Mouse (Mus musculus) Patski (cell line): ENCODE measurements around the gene Slc7a6os. TPM values are rescaled to one million over a fixed set of nuclear protein-coding genes. Genes with fewer than 3 reads are reported as not detected.
"Not testable (repeated sequence)": the region's sequence is repeated elsewhere in the genome, so short reads cannot be mapped to it uniquely, and the experiment has no call there.

Source experiments
- ATAC-seq: fragments of 100-300 bp; one replicate; pipeline ENCODE4 v1.8.0; 2021
- CTCF ChIA-PET: fragments of 350-600 bp; sonication (Branson Sonifier 250); formaldehyde crosslinking; loops from one replicate; lab custom pipeline; 2022; ENCODE audit warnings: inconsistent platforms; lab: Charles Lee
- POLR2A ChIA-PET: fragments of 350-600 bp; sonication (Branson Sonifier 250); formaldehyde crosslinking; loops from one replicate; lab custom pipeline; 2022; ENCODE audit warnings: antibody characterized with exemption, inconsistent platforms; lab: Charles Lee
- DNase-seq: peaks from one replicate; pipeline ENCODE4 v3.0.0-alpha.2; 2011; ENCODE audit warnings: low read depth, low spot score
- H3K27me3 ChIP-seq: fragments of 371-371 bp; one replicate; pipeline ENCODE4 v1.5.1; 2021
- CTCF ChIP-seq: fragments of 100-300 bp; IDR thresholded peaks from one replicate; pipeline ENCODE4 v1.5.1; 2021
- in situ Hi-C: fragments of 300-500 bp; cut with MboI; formaldehyde crosslinking; loops from 3 replicates; pipeline ENCODE4 v1.11.1; 2018; ENCODE audit warnings: low pct_unique_long_range_greater_than_20kb, mixed read lengths
- polyA plus RNA-seq: library from polyadenylated mRNA; unstranded; gene quantifications from one replicate; pipeline ENCODE4 v1.2.3, GENCODE M21; 2021

The Slc7a6os gene
- polyA plus RNA-seq, 1 experiment from 2014 or later: 48.1 TPM

DNA sequence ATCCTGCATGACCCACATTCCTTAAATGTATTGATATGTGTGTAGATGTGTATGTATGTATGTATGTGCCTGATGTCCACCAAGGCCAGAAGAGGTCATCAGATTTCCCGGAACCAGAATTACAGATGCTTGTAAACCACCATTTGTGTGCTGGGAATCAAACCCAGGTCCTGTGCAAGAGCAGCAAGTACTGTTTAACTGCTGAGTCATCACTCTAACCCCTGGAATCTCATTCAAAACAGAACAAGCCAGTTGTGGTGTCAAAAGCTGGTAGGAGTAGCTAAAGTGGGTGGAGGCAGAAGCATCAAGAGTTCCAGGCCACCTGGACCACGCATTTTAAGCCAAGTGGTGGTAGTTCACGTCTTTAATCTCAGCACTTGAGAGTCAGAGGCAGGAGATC lies 3.2 kb upstream of the Slc7a6os start:
- ChIA-PET CTCF (interaction anchor here (0.7 kb wide), 1 partner anchor 682 kb away, joined by 3 read pairs; no protein-coding TSS in a partner anchor), POLR2A (interaction anchor here (0.6 kb wide), 1 partner anchor 85 kb away, joined by 4 read pairs; no protein-coding TSS in a partner anchor)
- ATAC-seq (no peak), DNase-seq (no peak)
- in situ Hi-C loops: loop anchor here (5.0 kb wide), 1 partner anchor 188 kb away; no protein-coding TSS in a partner anchor
- H3K27me3 ChIP-seq: no peaks in the 10 kb centered on the region
- no peak for TF ChIP-seq CTCF

DNA sequence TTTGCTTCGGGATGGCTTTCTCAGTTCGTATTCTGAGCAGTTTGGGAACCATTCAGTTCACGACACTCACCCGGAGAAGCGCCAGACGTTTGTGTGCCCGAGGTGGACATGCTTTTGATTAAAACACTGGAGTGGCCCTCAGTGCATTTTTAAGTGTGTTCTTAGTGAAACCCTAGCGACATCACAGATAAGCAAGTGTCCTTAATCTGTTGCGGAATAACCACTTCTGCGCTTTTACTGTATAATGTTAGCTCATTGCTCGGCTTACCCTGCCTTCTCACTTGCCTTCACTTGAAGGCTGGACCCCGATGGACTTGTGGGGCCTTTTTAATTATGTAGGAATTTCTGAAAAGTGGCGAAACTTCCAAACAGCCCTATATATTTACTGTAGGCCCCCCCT lies 686 bp upstream of the Slc7a6os start:
- no peaks in the 10 kb centered on the region for H3K27me3 ChIP-seq
- in situ Hi-C loops: loop anchor here (5.0 kb wide), 1 partner anchor 191 kb away; no protein-coding TSS in a partner anchor
- DNase-seq: no peak
- no peak for ATAC-seq
- POLR2A ChIA-PET: interaction anchor here (1.2 to 1.5 kb wide), 3 partner anchors 11 to 103 kb away, joined by 3 to 5 read pairs (median 4); no protein-coding TSS in a partner anchor
- CTCF ChIA-PET: interaction anchor here (0.9 to 2.1 kb wide), 2 partner anchors 11 to 15 kb away, joined by 4 to 9 read pairs; no protein-coding TSS in a partner anchor
- TF ChIP-seq CTCF: no peak

DNA sequence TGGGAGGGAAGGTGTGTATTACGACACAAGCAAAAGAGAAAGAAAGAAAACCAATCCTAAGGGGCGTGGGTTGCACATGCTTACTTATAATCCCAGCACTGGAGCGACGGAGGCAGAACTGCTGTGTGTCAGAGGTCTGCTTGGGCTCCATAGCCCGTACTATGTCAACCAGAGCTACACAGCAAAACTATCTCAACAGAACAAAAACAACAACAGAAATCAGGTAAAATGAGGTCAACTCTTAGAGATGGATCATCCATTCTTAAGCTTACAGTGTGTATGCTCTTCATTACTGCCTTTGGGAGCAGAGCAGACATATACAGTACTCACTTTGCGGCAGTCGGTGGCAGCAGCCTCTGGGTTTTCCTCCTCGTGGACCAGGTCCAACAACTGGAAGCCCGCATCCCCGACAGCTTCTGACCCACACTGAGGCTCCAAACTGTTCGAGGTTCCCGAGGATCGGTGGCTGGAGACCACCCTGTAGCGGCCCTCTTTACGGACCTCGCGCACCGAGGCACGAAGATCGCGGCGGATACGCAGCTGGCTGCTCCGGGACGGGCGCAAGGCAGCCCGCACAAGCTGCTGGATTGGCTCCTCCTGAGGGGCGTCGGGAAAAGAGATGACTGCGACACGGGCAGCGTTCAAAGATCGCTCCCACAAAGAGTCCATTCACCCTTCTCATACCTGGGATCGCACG lies 552 bp downstream of the Slc7a6os start:
- POLR2A ChIA-PET: interaction anchor here (0.7 to 1.5 kb wide), 5 partner anchors 10 to 192 kb away, joined by 3 to 5 read pairs (median 4); no protein-coding TSS in a partner anchor
- in situ Hi-C loops: loop anchor here (5.0 kb wide), 1 partner anchor 192 kb away; no protein-coding TSS in a partner anchor
- no peak for TF ChIP-seq CTCF
- DNase-seq (no peak), ATAC-seq (peak; percentile 49)
- no peaks in the 10 kb centered on the region for H3K27me3 ChIP-seq
- CTCF ChIA-PET: interaction anchor here (1.0 to 3.6 kb wide), 7 partner anchors 10 to 123 kb away, joined by 3 to 23 read pairs (median 4); no protein-coding TSS in a partner anchor

DNA sequence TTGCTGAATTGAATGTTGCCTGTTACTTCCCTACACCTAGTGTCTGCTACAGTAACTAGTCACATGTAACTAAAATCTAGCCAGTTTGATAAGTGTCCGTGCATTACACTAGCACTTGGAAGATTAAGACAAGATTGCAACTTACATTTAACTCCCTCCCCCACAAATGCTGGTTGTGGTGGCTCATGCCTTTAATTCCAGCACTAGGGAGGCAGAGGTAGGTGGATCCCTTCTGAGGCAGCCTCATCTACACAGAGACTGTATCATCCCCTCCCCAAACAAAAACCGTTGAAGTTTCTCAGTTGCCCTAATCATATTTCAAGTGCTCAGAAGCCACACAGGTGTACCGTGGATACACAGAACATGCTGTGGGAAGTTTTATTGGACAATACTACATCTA lies 11.1 kb downstream of the Slc7a6os start:
- in situ Hi-C loops: loop anchor here (5.0 kb wide), 1 partner anchor 42 kb away; no protein-coding TSS in a partner anchor
- POLR2A ChIA-PET: interaction anchor here (1.0 kb wide), 1 partner anchor 31 kb away, joined by 3 read pairs; the partner anchor contains the start of gene Slc7a6
- not testable (repeated sequence) for H3K27me3 ChIP-seq, ATAC-seq, DNase-seq
- CTCF ChIA-PET: interaction anchor here (1.1 to 2.3 kb wide), 2 partner anchors 19 to 57 kb away, joined by 5 to 7 read pairs; no protein-coding TSS in a partner anchor

DNA sequence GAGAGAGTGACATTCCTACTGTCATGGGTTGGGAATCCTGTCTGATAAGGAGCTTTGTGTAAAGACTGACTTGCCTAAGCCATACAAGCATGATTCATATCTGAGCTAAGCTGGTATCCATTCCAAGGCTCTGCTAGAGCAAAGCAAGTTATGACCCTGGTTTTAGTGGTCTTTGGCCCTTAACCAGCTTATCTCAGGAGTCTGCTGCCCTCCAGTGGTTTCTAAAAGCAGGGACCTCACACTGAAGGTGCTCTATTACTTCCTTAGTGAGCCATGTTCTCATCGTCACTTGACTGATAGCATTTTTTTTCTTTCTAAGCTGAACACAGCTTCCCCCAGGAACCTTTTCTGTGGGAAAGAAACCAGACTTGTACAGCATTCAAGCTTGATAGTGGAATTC lies 12.0 kb downstream of the Slc7a6os start:
- ChIA-PET CTCF (interaction anchor here (0.7 to 8.0 kb wide), 13 partner anchors 10 to 60 kb away, joined by 3 to 116 read pairs (median 5); partner anchors contain the start of genes Prmt7, Slc7a6 and Slc7a6os), POLR2A (interaction anchor here (1.0 to 1.3 kb wide), 2 partner anchors 30 to 35 kb away, joined by 3 to 8 read pairs; partner anchors contain the start of gene Slc7a6)
- in situ Hi-C loops: loop anchor here (5.0 kb wide), 1 partner anchor 41 kb away; no protein-coding TSS in a partner anchor
- DNase-seq: peak; percentile 74
- peak; percentile 64 for ATAC-seq
- H3K27me3 ChIP-seq: no peaks in the 10 kb centered on the region
- TF ChIP-seq CTCF: peak; percentile 89

DNA sequence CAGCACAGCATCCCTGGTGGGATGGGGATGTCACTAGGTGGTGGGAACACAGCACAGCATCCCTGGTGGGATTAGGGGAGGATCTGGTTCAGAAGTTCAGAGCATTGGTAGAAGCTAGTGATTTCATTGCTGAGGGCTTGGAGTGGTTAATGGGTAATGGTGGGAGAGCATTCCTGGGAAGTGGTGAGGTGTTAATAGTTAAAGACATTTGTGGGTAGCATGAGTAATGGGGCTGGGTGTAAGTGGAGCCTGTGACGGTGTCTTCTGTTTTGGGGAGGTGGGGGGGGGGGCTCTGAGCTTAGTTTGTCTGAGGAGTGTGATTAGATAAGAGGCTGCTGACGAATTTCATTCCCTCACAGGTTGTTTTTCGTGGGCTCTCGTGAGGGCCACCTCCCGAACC lies 16.7 kb downstream of the Slc7a6os start:
- DNase-seq: peak; percentile 56
- in situ Hi-C loops: no loop called here
- ChIA-PET POLR2A (interaction anchor here (1.3 to 3.1 kb wide), 5 partner anchors 9 to 30 kb away, joined by 3 to 13 read pairs (median 8); partner anchors contain the start of gene Slc7a6), CTCF (interaction anchor here (1.4 to 8.0 kb wide), 2 partner anchors 8 to 29 kb away, joined by 5 to 116 read pairs; no protein-coding TSS in a partner anchor)
- peak; percentile 34 for ATAC-seq
- no peak for TF ChIP-seq CTCF
- no peaks in the 10 kb centered on the region for H3K27me3 ChIP-seq

DNA sequence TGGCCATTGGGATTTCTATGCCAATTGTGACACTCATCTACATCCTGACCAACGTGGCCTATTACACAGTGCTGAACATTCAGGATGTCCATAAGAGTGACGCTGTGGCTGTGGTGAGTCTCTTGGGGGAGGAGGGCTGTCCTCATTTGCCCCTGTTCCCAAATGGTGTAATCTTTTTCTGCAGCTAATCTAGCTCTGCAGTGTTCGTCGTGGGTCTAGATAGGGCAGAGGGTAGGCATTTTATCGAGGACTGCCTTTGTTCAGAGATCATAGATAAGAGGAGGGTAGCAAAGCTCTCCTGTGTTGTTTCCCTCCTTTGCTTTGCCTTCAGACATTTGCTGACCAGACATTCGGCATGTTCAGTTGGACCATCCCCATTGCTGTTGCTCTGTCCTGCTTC lies 17.6 kb downstream of the Slc7a6os start:
- DNase-seq (no peak), ATAC-seq (peak; percentile 82)
- CTCF ChIA-PET: interaction anchor here (0.9 to 8.0 kb wide), 4 partner anchors 24 to 68 kb away, joined by 3 to 116 read pairs (median 3); partner anchors contain the start of gene Slc7a6
- POLR2A ChIA-PET: interaction anchor here (0.6 to 2.2 kb wide), 5 partner anchors 21 to 29 kb away, joined by 3 to 13 read pairs (median 4); partner anchors contain the start of gene Slc7a6
- no peak for TF ChIP-seq CTCF
- in situ Hi-C loops: no loop called here
- H3K27me3 ChIP-seq: no peaks in the 10 kb centered on the region

DNA sequence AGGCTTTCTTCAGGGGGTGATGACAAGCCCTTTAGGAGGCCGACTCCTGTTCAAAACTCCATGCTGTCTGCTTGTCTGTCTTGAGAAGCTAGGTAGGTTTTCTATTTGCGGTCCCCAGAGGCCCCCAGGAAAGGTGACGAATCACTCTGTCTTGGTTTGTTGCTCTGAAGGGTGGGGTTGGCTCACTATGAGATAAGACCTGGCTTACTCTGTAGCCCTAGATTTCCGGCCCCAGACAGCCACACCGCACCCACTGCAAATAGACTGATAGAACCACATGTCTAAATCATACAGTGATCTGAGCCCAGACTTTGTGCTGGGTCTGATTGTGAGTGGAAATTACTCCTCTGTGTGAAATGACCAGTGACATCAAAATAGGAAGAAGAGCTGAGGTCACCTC lies 19.1 kb downstream of the Slc7a6os start:
- ChIA-PET CTCF (interaction anchor here (8.0 kb wide), 1 partner anchor 27 kb away, joined by 116 read pairs; no protein-coding TSS in a partner anchor), POLR2A (no interaction called here)
- in situ Hi-C loops: no loop called here
- ATAC-seq (no peak), DNase-seq (no peak)
- H3K27me3 ChIP-seq: no peaks in the 10 kb centered on the region
- no peak for TF ChIP-seq CTCF

DNA sequence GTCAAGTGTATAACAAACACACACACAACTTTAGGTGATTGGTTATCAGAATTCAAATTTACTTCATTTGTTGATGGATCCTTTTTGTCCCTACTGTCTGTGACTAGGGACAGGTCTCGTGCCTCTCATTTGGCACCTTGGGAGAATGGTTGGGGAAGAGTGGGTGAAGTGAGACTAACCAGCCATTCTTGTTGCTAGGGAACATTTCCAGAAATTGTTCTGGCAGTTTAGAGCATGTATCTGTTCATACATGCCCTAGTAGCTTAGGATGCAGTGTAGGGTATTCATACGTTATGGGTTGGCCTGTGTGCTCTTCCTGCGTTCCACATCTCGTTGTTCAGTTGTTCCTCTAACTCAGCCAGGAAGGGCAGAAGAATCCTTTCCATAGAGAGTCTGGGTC lies 21.6 kb downstream of the Slc7a6os start:
- in situ Hi-C loops: no loop called here
- DNase-seq (no peak), ATAC-seq (no peak)
- CTCF ChIA-PET: no interaction called here
- POLR2A ChIA-PET: no interaction called here
- no peak for TF ChIP-seq CTCF
- H3K27me3 ChIP-seq: no peaks in the 10 kb centered on the region

DNA sequence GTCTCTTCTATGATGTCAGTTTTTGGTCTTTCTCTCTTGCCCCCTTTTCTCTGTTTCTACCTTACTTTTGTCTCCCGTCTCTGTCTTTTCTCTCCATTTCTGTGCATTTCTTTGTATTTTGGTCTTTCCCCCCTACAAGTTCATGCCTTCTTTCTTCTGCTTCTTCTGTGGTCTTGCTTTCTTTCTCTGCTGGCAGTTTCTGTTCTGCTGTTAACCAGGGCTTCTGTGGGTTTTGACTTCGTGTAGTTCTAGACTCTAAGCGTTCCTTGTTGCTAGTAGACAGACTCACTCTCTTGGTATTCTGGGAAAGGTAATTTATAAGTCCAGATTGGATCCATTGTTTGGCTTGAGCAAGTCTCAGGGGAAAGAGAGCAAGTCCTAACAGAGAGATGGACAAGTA lies 24.3 kb downstream of the Slc7a6os start:
- ATAC-seq: no peak
- no peak for TF ChIP-seq CTCF
- CTCF ChIA-PET: interaction anchor here (1.2 to 2.2 kb wide), 4 partner anchors 8 to 21 kb away, joined by 3 to 8 read pairs (median 6); no protein-coding TSS in a partner anchor
- H3K27me3 ChIP-seq: no peaks in the 10 kb centered on the region
- POLR2A ChIA-PET: interaction anchor here (1.5 to 1.9 kb wide), 2 partner anchors 11 kb away, joined by 4 to 5 read pairs; no protein-coding TSS in a partner anchor
- in situ Hi-C loops: no loop called here
- no peak for DNase-seq
